Mouse (Mus musculus) heart, embryonic 16.5 days (tissue): ENCODE data around the gene Nrip3. TPM values are rescaled to one million over a fixed set of nuclear protein-coding genes. Genes with fewer than 3 reads are reported as not detected.
A peak's percentile ranks its signal among the peaks of the same experiment; 100 is the strongest.

Experiments
- ATAC-seq: fragments of 200-750 bp; cut with Nextera tagmentation; replicated peaks from 2 replicates; pipeline ENCODE4 v1.8.0; 2017; ENCODE audit warnings: moderate number of reproducible peaks; ENCODE audit not compliant: insufficient read depth, low FRiP score; ENCODE audit errors: extremely low read depth
- H3K27ac ChIP-seq: fragments of 300-500 bp; sonication (generic); 2 replicates; pipeline ENCODE4 v1.5.1; 2014; ENCODE audit warnings: mild to moderate bottlenecking, low read length, control low read depth, moderate library complexity
- H3K27me3 ChIP-seq: fragments of 300-500 bp; sonication (generic); 2 replicates; pipeline ENCODE4 v1.6.1; 2014; ENCODE audit warnings: low read length, mixed read lengths; ENCODE audit not compliant: control insufficient read depth, insufficient read depth
- H3K36me3 ChIP-seq: fragments of 300-500 bp; sonication (generic); 2 replicates; pipeline ENCODE4 v1.6.1; 2014; ENCODE audit not compliant: control insufficient read depth, insufficient read depth
- H3K4me1 ChIP-seq: fragments of 300-500 bp; sonication (generic); 2 replicates; pipeline ENCODE4 v1.6.1; 2014; ENCODE audit warnings: low read length, mixed read lengths; ENCODE audit not compliant: control insufficient read depth, insufficient read depth
- H3K4me2 ChIP-seq: fragments of 300-500 bp; sonication (generic); 2 replicates; pipeline ENCODE4 v1.6.1; 2014; ENCODE audit warnings: low read depth, mild to moderate bottlenecking, control low read depth, low read length
- H3K4me3 ChIP-seq: fragments of 300-500 bp; sonication (generic); 2 replicates; pipeline ENCODE4 v1.5.1; 2014; ENCODE audit warnings: mild to moderate bottlenecking, control low read depth, low read length
- H3K9ac ChIP-seq: fragments of 300-500 bp; sonication (generic); 2 replicates; pipeline ENCODE4 v1.6.1; 2014; ENCODE audit warnings: low read length, control low read depth
- H3K9me3 ChIP-seq: fragments of 300-500 bp; sonication (generic); replicated peaks from 2 replicates; pipeline ENCODE4 v1.6.1; 2016; ENCODE audit warnings: low read length; ENCODE audit not compliant: control insufficient read depth
- WGBS: fragments of 180-500 bp; shearing (Covaris S2); extraction: QIAGEN DNeasy Blood & Tissue Kit; methylation state at CpG from one replicate; pipeline ENCODE4 v1.1.7; 2014; 5-methylcytosine and 5-hydroxymethylcytosine counted together
- polyA plus RNA-seq: library from polyadenylated mRNA; unstranded; fragments of >200 nt; fragmentation: Nextera tagmentation; extraction: Ambion mirVana; gene quantifications from 2 replicates; pipeline ENCODE4 v1.2.1, GENCODE M21; 2015

Gene Nrip3
- polyA plus RNA-seq, 1 experiment from 2014 or later: 0.53 TPM

- H3K36me3 ChIP-seq: no peaks in the 10 kb centered on the region
- peak within 1 kb of the TSS; percentile 82 for H3K9ac ChIP-seq
- peak within 1 kb of the TSS; percentile 75 for H3K27ac ChIP-seq
- peak within 1 kb of the TSS; percentile 69 for H3K4me3 ChIP-seq
- peak; percentile 90 for ATAC-seq
- peaks cover 14% of the 10 kb centered on the region for H3K4me1 ChIP-seq
- peak within 1 kb of the TSS; percentile 87 for H3K4me2 ChIP-seq
- no peaks in the 10 kb centered on the region for H3K27me3 ChIP-seq
- no peaks in the 10 kb centered on the region for H3K9me3 ChIP-seq
- WGBS: under 1% methylated on average over 74 of the region's 74 CpGs
Observed at GRCm38 (mm10) chr7:109752008-109752925, 29.6 kb downstream of the Nrip3 start, which contains the start of gene Tmem9b. Tmem9b (minus strand) TSS chr7:109752875.

GRCm38 (mm10) chr7:109751427-109752007, 30.3 kb downstream of the Nrip3 start:
- peak overlapping the region; percentile 75 for H3K27ac ChIP-seq
- WGBS: 2% methylated on average over 13 of the region's 13 CpGs
- no peak; the same call in 1 of the 2 replicates for ATAC-seq

GRCm38 (mm10) chr7:109747747-109748146, 34.1 kb downstream of the Nrip3 start:
- Histone ChIP-seq H3K36me3 (peaks cover 22% of the 10 kb centered on the region), H3K4me2 (no peak overlapping the region), H3K4me3 (no peak overlapping the region), H3K27ac (no peak overlapping the region), H3K27me3 (no peaks in the 10 kb centered on the region), H3K9me3 (no peaks in the 10 kb centered on the region), H3K9ac (no peak overlapping the region), H3K4me1 (peaks cover 9% of the 10 kb centered on the region)
- 49% methylated on average over 1 of the region's 1 CpGs for WGBS
- ATAC-seq: no peak

More at GRCm38 (mm10) chr7:109751427-109752007, 30.3 kb downstream of the Nrip3 start:
- peak overlapping the region; percentile 82 for H3K9ac ChIP-seq
- H3K36me3 ChIP-seq: peaks cover under 1% of the 10 kb centered on the region; the same call in 1 of the 2 replicates
- H3K27me3 ChIP-seq: no peaks in the 10 kb centered on the region
- H3K4me1 ChIP-seq: peaks cover 14% of the 10 kb centered on the region
- peak overlapping the region; percentile 69 for H3K4me3 ChIP-seq
- no peaks in the 10 kb centered on the region for H3K9me3 ChIP-seq
- H3K4me2 ChIP-seq: peak overlapping the region; percentile 87

GRCm38 (mm10) chr7:109741703-109742102, 40.1 kb downstream of the Nrip3 start:
- ATAC-seq: no peak
- no peak overlapping the region for H3K4me3 ChIP-seq
- peaks cover 43% of the 10 kb centered on the region for H3K36me3 ChIP-seq
- no peak overlapping the region for H3K4me2 ChIP-seq
- no peaks in the 10 kb centered on the region for H3K4me1 ChIP-seq
- 82% methylated on average over 4 of the region's 4 CpGs for WGBS
- no peak overlapping the region for H3K9ac ChIP-seq
- H3K27me3 ChIP-seq: no peaks in the 10 kb centered on the region
- H3K9me3 ChIP-seq: no peaks in the 10 kb centered on the region
- no peak overlapping the region for H3K27ac ChIP-seq

- Histone ChIP-seq H3K4me2 (no peak overlapping the region), H3K27me3 (no peaks in the 10 kb centered on the region), H3K27ac (no peak overlapping the region), H3K36me3 (peaks cover 47% of the 10 kb centered on the region), H3K9ac (no peak overlapping the region), H3K9me3 (no peaks in the 10 kb centered on the region), H3K4me1 (no peaks in the 10 kb centered on the region), H3K4me3 (no peak overlapping the region)
- WGBS: 96% methylated on average over 1 of the region's 1 CpGs
- ATAC-seq: no peak
Observed at GRCm38 (mm10) chr7:109741060-109741459, 40.8 kb downstream of the Nrip3 start.

GRCm38 (mm10) chr7:109739822-109740370, 41.9 kb downstream of the Nrip3 start:
- Histone ChIP-seq H3K36me3 (peaks cover 50% of the 10 kb centered on the region), H3K4me3 (no peak overlapping the region), H3K27ac (no peak overlapping the region), H3K27me3 (no peaks in the 10 kb centered on the region), H3K4me2 (no peak overlapping the region), H3K9ac (no peak overlapping the region), H3K4me1 (no peaks in the 10 kb centered on the region), H3K9me3 (no peaks in the 10 kb centered on the region)
- no peak for ATAC-seq
- WGBS: 56% methylated on average over 5 of the region's 5 CpGs

- Histone ChIP-seq H3K9me3 (no peaks in the 10 kb centered on the region), H3K4me3 (no peak overlapping the region), H3K9ac (no peak overlapping the region), H3K4me1 (no peaks in the 10 kb centered on the region; the same call in 1 of the 2 replicates), H3K27me3 (no peaks in the 10 kb centered on the region), H3K36me3 (peaks cover 22% of the 10 kb centered on the region), H3K4me2 (no peak overlapping the region), H3K27ac (no peak overlapping the region)
- no peak for ATAC-seq
- 79% methylated on average over 4 of the region's 4 CpGs for WGBS
Observed at GRCm38 (mm10) chr7:109734806-109735205, 47.0 kb downstream of the Nrip3 start.

GRCm38 (mm10) chr7:109731626-109732025, 50.2 kb downstream of the Nrip3 start, which contains the start of gene Ascl3:
Ascl3 (minus strand) TSS chr7:109731726.
- Histone ChIP-seq H3K9ac (no peak within 1 kb of the TSS), H3K9me3 (no peaks in the 10 kb centered on the region), H3K4me1 (peaks cover 2% of the 10 kb centered on the region; the same call in 1 of the 2 replicates), H3K27me3 (no peaks in the 10 kb centered on the region), H3K36me3 (peaks cover 17% of the 10 kb centered on the region), H3K4me2 (no peak within 1 kb of the TSS), H3K4me3 (no peak within 1 kb of the TSS), H3K27ac (no peak within 1 kb of the TSS)
- no peak for ATAC-seq
- WGBS: 91% methylated on average over 5 of the region's 5 CpGs
